Mouse (Mus musculus) limb, embryonic 11.5 days (tissue): Measurements from ENCODE around the gene Efr3b. TPM values are rescaled to one million over a fixed set of nuclear protein-coding genes. Genes with fewer than 3 reads are reported as not detected.

ENCODE experiments used
- ATAC-seq: fragments of 200-750 bp; cut with Nextera tagmentation; 2 replicates; pipeline ENCODE4 v1.8.0; 2017; ENCODE audit warnings: low read depth; ENCODE audit not compliant: insufficient number of reproducible peaks, low FRiP score, low TSS enrichment
- DNase-seq: peaks from one replicate; pipeline ENCODE4 v3.0.0-alpha.2; 2015; ENCODE audit warnings: low spot score
- H3K27ac ChIP-seq: fragments of 300-500 bp; sonication (generic); replicated peaks from 2 replicates; pipeline ENCODE4 v1.5.1; 2014; ENCODE audit warnings: low read depth, mild to moderate bottlenecking, low read length
- H3K27me3 ChIP-seq: fragments of 300-500 bp; sonication (generic); 2 replicates; pipeline ENCODE4 v1.6.1; 2014; ENCODE audit warnings: mild to moderate bottlenecking, low read length, mixed read lengths; ENCODE audit not compliant: control insufficient read depth, insufficient read depth
- H3K36me3 ChIP-seq: fragments of 300-500 bp; sonication (generic); 2 replicates; pipeline ENCODE4 v1.6.1; 2014; ENCODE audit warnings: mild to moderate bottlenecking, low read length, moderate library complexity, mixed read lengths; ENCODE audit not compliant: control insufficient read depth, insufficient read depth
- H3K4me1 ChIP-seq: fragments of 300-500 bp; sonication (generic); 2 replicates; pipeline ENCODE4 v1.6.1; 2014; ENCODE audit warnings: low read length, mixed read lengths; ENCODE audit not compliant: control insufficient read depth, insufficient read depth
- H3K4me2 ChIP-seq: fragments of 300-500 bp; sonication (generic); 2 replicates; pipeline ENCODE4 v1.6.1; 2014; ENCODE audit warnings: low read depth, mild to moderate bottlenecking, moderate library complexity; ENCODE audit not compliant: severe bottlenecking
- H3K4me3 ChIP-seq: fragments of 300-500 bp; sonication (generic); 2 replicates; pipeline ENCODE4 v1.5.1; 2014; ENCODE audit warnings: low read depth, low read length
- H3K9ac ChIP-seq: fragments of 300-500 bp; sonication (generic); 2 replicates; pipeline ENCODE4 v1.6.1; 2014; ENCODE audit warnings: mild to moderate bottlenecking, low read length
- H3K9me3 ChIP-seq: fragments of 300-500 bp; sonication (generic); 2 replicates; pipeline ENCODE4 v1.6.1; 2016; ENCODE audit warnings: low read length; ENCODE audit not compliant: control insufficient read depth
- WGBS: fragments of 180-500 bp; shearing (Covaris S2); extraction: QIAGEN DNeasy Blood & Tissue Kit; methylation state at CpG from one replicate; pipeline ENCODE4 v1.1.7; 2014; 5-methylcytosine and 5-hydroxymethylcytosine counted together
- polyA plus RNA-seq: library from polyadenylated mRNA; unstranded; fragments of >200 nt; fragmentation: Nextera tagmentation; extraction: Ambion mirVana; gene quantifications from 2 replicates; pipeline ENCODE4 v1.2.1, GENCODE M21; 2014

Efr3b gene
- polyA plus RNA-seq, 1 experiment from 2014 or later: 6.3 TPM

GRCm38 (mm10) chr12:4068551-4068950 lies 29.8 kb upstream of the Efr3b start:
- no peak for ATAC-seq
- H3K9me3 ChIP-seq: no peaks in the 10 kb centered on the region
- WGBS: 81% methylated on average over 4 of the region's 4 CpGs

DNA sequence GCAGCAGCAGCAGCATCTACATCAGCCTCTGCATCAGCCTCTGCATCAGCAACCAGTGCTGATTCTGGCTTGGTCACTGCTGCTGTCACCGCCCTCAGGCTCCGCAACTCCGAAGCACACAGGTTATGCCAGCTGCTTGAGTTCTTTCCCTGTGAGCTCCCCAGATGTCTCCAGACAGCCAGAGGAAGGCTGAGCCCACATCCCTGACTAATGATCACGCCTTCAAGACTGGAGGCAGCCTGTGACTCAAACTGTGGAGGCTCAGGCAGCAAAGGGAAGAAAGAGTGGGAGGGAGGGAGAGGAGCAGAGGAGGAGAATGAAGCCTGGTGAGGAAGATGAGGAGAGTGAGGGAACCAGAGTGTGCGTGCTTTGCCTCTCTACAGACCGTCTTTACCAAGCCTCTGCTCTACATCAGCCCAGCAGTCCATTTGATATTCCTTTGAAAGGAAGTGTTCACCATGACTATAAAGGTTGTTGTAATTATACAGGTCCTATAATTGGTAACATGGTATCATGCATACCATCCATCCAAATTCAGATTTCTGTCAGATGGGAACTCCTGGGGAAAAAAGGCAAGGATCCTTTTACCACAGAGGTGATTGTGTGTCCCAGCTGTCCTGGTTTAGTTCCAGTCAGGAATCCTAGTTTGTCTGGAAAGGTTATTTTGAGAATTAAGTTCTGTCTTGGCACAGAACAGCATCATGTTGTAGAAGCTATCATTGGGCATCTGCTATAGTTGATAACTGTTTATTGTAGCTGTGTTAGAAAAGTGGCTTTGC lies 28.2 kb upstream of the Efr3b start:
- Histone ChIP-seq H3K4me3 (no peak overlapping the region), H3K4me1 (no peaks in the 10 kb centered on the region), H3K9ac (no peak overlapping the region), H3K27ac (no peak overlapping the region), H3K4me2 (no peak overlapping the region), H3K27me3 (no peaks in the 10 kb centered on the region), H3K36me3 (no peaks in the 10 kb centered on the region), H3K9me3 (no peaks in the 10 kb centered on the region)
- WGBS: 63% methylated on average over 6 of the region's 6 CpGs
- ATAC-seq (no peak), DNase-seq (no peak)

More at GRCm38 (mm10) chr12:4068551-4068950, 29.8 kb upstream of the Efr3b start:
- DNase-seq: no peak
- Histone ChIP-seq H3K27ac (no peak overlapping the region), H3K4me3 (no peak overlapping the region), H3K36me3 (no peaks in the 10 kb centered on the region), H3K27me3 (no peaks in the 10 kb centered on the region), H3K4me2 (no peak overlapping the region), H3K9ac (no peak overlapping the region), H3K4me1 (no peaks in the 10 kb centered on the region)

DNA sequence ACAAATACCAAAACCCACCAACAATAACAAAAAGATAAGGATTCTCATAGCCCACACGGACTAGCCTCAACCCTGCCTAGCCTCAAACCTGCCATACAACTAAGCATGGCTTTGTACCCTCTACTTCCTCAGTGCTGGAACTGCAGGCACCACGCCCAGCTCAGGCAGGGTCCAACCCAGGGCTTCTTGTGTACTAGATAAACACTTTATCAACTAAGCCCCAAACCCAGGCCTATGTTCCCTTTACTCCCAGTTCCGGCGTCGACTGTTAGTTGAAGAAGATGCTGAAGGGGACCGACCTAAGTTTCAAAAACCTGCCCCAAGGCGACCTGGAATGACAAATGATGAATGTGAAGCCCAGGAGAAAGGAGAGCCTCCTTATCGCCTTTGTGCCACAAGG lies 27.2 kb upstream of the Efr3b start:
- H3K9me3 ChIP-seq: no peaks in the 10 kb centered on the region
- DNase-seq: no peak
- no peaks in the 10 kb centered on the region for H3K4me1 ChIP-seq
- H3K27ac ChIP-seq: no peak overlapping the region
- H3K4me3 ChIP-seq: no peak overlapping the region
- H3K27me3 ChIP-seq: no peaks in the 10 kb centered on the region
- ATAC-seq: no peak
- no peaks in the 10 kb centered on the region for H3K36me3 ChIP-seq
- no peak overlapping the region for H3K9ac ChIP-seq
- H3K4me2 ChIP-seq: no peak overlapping the region
- 72% methylated on average over 8 of the region's 8 CpGs for WGBS

- 91% methylated on average over 2 of the region's 2 CpGs for WGBS
- H3K4me3 ChIP-seq: no peak overlapping the region
- H3K27me3 ChIP-seq: no peaks in the 10 kb centered on the region
- ATAC-seq: no peak
- no peaks in the 10 kb centered on the region for H3K9me3 ChIP-seq
- no peaks in the 10 kb centered on the region for H3K4me1 ChIP-seq
- no peak for DNase-seq
- H3K4me2 ChIP-seq: no peak overlapping the region
- H3K9ac ChIP-seq: no peak overlapping the region
- no peak overlapping the region for H3K27ac ChIP-seq
- H3K36me3 ChIP-seq: no peaks in the 10 kb centered on the region
Observed at GRCm38 (mm10) chr12:4065498-4065897, 26.8 kb upstream of the Efr3b start.

- Histone ChIP-seq H3K9me3 (no peaks in the 10 kb centered on the region), H3K4me2 (no peak overlapping the region), H3K27ac (no peak overlapping the region), H3K27me3 (no peaks in the 10 kb centered on the region), H3K4me1 (no peaks in the 10 kb centered on the region), H3K4me3 (no peak overlapping the region), H3K36me3 (no peaks in the 10 kb centered on the region), H3K9ac (no peak overlapping the region)
- ATAC-seq (no peak), DNase-seq (no peak)
- WGBS: 86% methylated on average over 4 of the region's 4 CpGs
Observed at GRCm38 (mm10) chr12:4059683-4060082, 21.0 kb upstream of the Efr3b start.

DNA sequence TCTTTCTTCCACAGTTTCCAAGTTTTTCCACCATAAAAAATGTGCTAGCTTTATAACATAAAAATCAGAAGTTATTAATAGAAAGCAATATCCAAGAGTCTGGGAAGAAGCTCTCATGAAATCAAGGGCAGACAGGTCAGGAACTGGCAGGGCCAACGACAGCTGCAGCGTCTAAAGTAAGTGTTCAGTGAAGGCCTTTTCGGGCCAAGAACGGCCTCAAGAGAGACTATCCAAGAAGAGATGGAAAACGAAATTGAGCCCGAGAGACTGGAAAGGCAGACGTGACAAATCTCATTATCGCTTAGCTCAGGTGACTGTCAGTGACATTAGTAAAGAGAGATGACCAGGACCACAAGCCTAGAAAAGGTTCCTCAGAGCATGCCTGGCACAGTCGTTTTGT lies 19.6 kb upstream of the Efr3b start:
- H3K36me3 ChIP-seq: no peaks in the 10 kb centered on the region
- no peaks in the 10 kb centered on the region for H3K9me3 ChIP-seq
- H3K27ac ChIP-seq: no peak overlapping the region
- DNase-seq (no peak), ATAC-seq (no peak)
- no peaks in the 10 kb centered on the region for H3K27me3 ChIP-seq
- H3K4me3 ChIP-seq: no peak overlapping the region
- H3K4me1 ChIP-seq: no peaks in the 10 kb centered on the region
- H3K9ac ChIP-seq: no peak overlapping the region
- 80% methylated on average over 9 of the region's 9 CpGs for WGBS
- no peak overlapping the region for H3K4me2 ChIP-seq

- H3K9ac ChIP-seq: no peak overlapping the region
- H3K36me3 ChIP-seq: no peaks in the 10 kb centered on the region
- H3K27me3 ChIP-seq: no peaks in the 10 kb centered on the region
- no peaks in the 10 kb centered on the region for H3K4me1 ChIP-seq
- no peak overlapping the region for H3K4me3 ChIP-seq
- DNase-seq (no peak), ATAC-seq (no peak)
- H3K9me3 ChIP-seq: no peaks in the 10 kb centered on the region
- no peak overlapping the region for H3K4me2 ChIP-seq
- no peak overlapping the region for H3K27ac ChIP-seq
- WGBS: 19% methylated on average over 4 of the region's 4 CpGs
Observed at GRCm38 (mm10) chr12:4054845-4055244, 16.1 kb upstream of the Efr3b start.

DNA sequence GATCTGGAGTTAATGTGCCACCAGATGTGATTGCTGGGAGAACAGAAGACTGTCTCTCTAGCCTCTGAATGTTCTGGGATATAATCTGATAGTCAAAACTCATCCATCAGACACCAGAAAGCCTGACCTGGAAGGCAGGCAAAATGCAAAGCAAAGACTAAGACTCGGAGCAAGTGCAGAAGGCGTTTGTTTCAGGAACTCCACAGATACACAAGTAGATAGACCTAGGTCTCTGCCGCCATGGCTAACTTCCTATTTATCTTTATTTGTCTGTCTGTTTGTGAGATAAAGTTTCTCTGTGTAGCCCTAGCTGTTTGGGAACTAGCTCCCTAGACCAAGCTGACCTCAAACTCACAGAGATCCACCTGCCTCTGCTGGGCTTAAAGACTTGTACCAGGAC lies 14.9 kb upstream of the Efr3b start:
- Histone ChIP-seq H3K4me1 (no peaks in the 10 kb centered on the region), H3K27ac (no peak overlapping the region), H3K4me2 (no peak overlapping the region), H3K4me3 (no peak overlapping the region), H3K9me3 (no peaks in the 10 kb centered on the region), H3K36me3 (no peaks in the 10 kb centered on the region), H3K9ac (no peak overlapping the region), H3K27me3 (no peaks in the 10 kb centered on the region)
- DNase-seq (no peak), ATAC-seq (no peak)
- WGBS: 79% methylated on average over 3 of the region's 3 CpGs
